Mouse (Mus musculus) heart, adult 2 months (tissue): ENCODE results near the gene Npy.

Experiments used
- CTCF ChIP-seq: fragments of 200-600 bp; IDR thresholded peaks from 2 replicates; pipeline ENCODE4 v1.8.1; 2022; ENCODE audit warnings: antibody characterized with exemption, mild to moderate bottlenecking, moderate library complexity
- EP300 ChIP-seq: fragments of 200-500 bp; IDR thresholded peaks from 2 replicates; pipeline ENCODE4 v1.6.1; 2011; ENCODE audit warnings: low read depth, low read length, control low read depth; ENCODE audit not compliant: insufficient read depth
- POLR2A ChIP-seq: fragments of 200-500 bp; IDR thresholded peaks from 2 replicates; pipeline ENCODE4 v1.6.1; 2011; ENCODE audit warnings: mild to moderate bottlenecking, low read depth, low read length, control low read depth; ENCODE audit not compliant: insufficient read depth

GRCm38 (mm10) chr6:49875160-49875559, 52.6 kb downstream of the Npy start:
- no peak for TF ChIP-seq CTCF
- TF ChIP-seq POLR2A, result no peak
- no peak for TF ChIP-seq EP300
